Mouse (Mus musculus) heart, embryonic 14.5 days (tissue): Measurements from ENCODE around the gene Cog5. TPM values are rescaled to one million over a fixed set of nuclear protein-coding genes. Genes with fewer than 3 reads are reported as not detected.

Source experiments
- ATAC-seq: fragments of 200-750 bp; cut with Nextera tagmentation; 2 replicates; pipeline ENCODE4 v1.8.0; 2017; ENCODE audit warnings: low read depth, moderate TSS enrichment; ENCODE audit not compliant: insufficient number of reproducible peaks, insufficient read depth, low FRiP score
- H3K27ac ChIP-seq, 2 experiments: fragments of 200-500 bp in 1 of 2; fragments of 300-500 bp in 1 of 2; sonication (generic) in 1 of 2; replicated peaks in 1 of 2; 2 replicates each; pipeline ENCODE4 v1.5.1; 2012 to 2014; ENCODE audit warnings: low read depth in 2 of 2, low read length in 2 of 2, control low read depth in 1 of 2, mild to moderate bottlenecking in 1 of 2, mixed read lengths in 1 of 2; ENCODE audit not compliant: control insufficient read depth in 1 of 2, insufficient read depth in 1 of 2
- H3K27me3 ChIP-seq: fragments of 300-500 bp; sonication (generic); 2 replicates; pipeline ENCODE4 v1.6.1; 2014; ENCODE audit warnings: mild to moderate bottlenecking, low read length, control low read depth; ENCODE audit not compliant: control insufficient read depth, insufficient read depth
- H3K36me3 ChIP-seq: fragments of 300-500 bp; sonication (generic); 2 replicates; pipeline ENCODE4 v1.6.1; 2014; ENCODE audit warnings: mild to moderate bottlenecking, control low read depth, low read length, mixed read lengths; ENCODE audit not compliant: control insufficient read depth, insufficient read depth
- H3K4me1 ChIP-seq, 2 experiments: fragments of 200-500 bp in 1 of 2; fragments of 300-500 bp in 1 of 2; sonication (generic) in 1 of 2; 2 replicates each; pipeline ENCODE4 v1.6.1; 2012 to 2014; ENCODE audit warnings: low read length in 2 of 2, control low read depth in 1 of 2, mixed read lengths in 1 of 2; ENCODE audit not compliant: control insufficient read depth in 2 of 2, insufficient read depth in 2 of 2
- H3K4me2 ChIP-seq: fragments of 300-500 bp; sonication (generic); 2 replicates; pipeline ENCODE4 v1.6.1; 2014; ENCODE audit warnings: mild to moderate bottlenecking, low read length
- H3K4me3 ChIP-seq, 2 experiments: fragments of 200-500 bp in 1 of 2; fragments of 300-500 bp in 1 of 2; sonication (generic) in 1 of 2; 2 replicates each; pipeline ENCODE4 v1.5.1; 2012 to 2014; ENCODE audit warnings: low read length in 2 of 2, mild to moderate bottlenecking in 2 of 2, control low read depth in 1 of 2, low read depth in 1 of 2, moderate library complexity in 1 of 2; ENCODE audit not compliant: control insufficient read depth in 1 of 2, insufficient read depth in 1 of 2
- H3K9ac ChIP-seq: fragments of 300-500 bp; sonication (generic); 2 replicates; pipeline ENCODE4 v1.6.1; 2014; ENCODE audit warnings: mild to moderate bottlenecking, low read length
- H3K9me3 ChIP-seq: fragments of 300-500 bp; sonication (generic); 2 replicates; pipeline ENCODE4 v1.6.1; 2016; ENCODE audit warnings: low read length, control low read depth; ENCODE audit not compliant: control insufficient read depth
- WGBS: fragments of 180-500 bp; shearing (Covaris S2); extraction: QIAGEN DNeasy Blood & Tissue Kit; methylation state at CpG from one replicate; pipeline ENCODE4 v1.1.7; 2014; 5-methylcytosine and 5-hydroxymethylcytosine counted together
- polyA plus RNA-seq: library from polyadenylated mRNA; unstranded; fragments of >200 nt; fragmentation: Nextera tagmentation; extraction: Ambion mirVana; gene quantifications from 2 replicates; pipeline ENCODE4 v1.2.1, GENCODE M21; 2014

Gene Cog5
- polyA plus RNA-seq, 1 experiment from 2014 or later, result 38.0 TPM

- ATAC-seq, result no peak
- Histone ChIP-seq H3K4me1 (no peaks in the 10 kb centered on the region), H3K36me3 (peaks cover 83% of the 10 kb centered on the region), H3K9ac (no peak overlapping the region), H3K9me3 (no peaks in the 10 kb centered on the region), H3K4me2 (no peak overlapping the region), H3K4me3 (no peak overlapping the region), H3K27ac (no peak overlapping the region), H3K27me3 (no peaks in the 10 kb centered on the region)
- WGBS, result 66% methylated on average over 3 of the region's 3 CpGs
These were observed 12.5 kb downstream of the Cog5 start for GRCm38 (mm10) chr12:31667187-31667586.

GRCm38 (mm10) chr12:31686679-31687078 lies 32.0 kb downstream of the Cog5 start:
- 92% methylated on average over 3 of the region's 3 CpGs for WGBS
- no peak overlapping the region for H3K4me2 ChIP-seq
- no peaks in the 10 kb centered on the region for H3K9me3 ChIP-seq
- no peaks in the 10 kb centered on the region for H3K27me3 ChIP-seq
- no peak for ATAC-seq
- H3K4me1 ChIP-seq, result no peaks in the 10 kb centered on the region
- H3K9ac ChIP-seq, result no peak overlapping the region
- H3K4me3 ChIP-seq, result no peak overlapping the region
- H3K27ac ChIP-seq, result no peak overlapping the region
- H3K36me3 ChIP-seq, result peaks cover 25% of the 10 kb centered on the region

GRCm38 (mm10) chr12:31693278-31693677 lies 38.6 kb downstream of the Cog5 start:
- WGBS, result 74% methylated on average over 1 of the region's 1 CpGs
- H3K27me3 ChIP-seq, result no peaks in the 10 kb centered on the region

GRCm38 (mm10) chr12:31700623-31701347 lies 46.1 kb downstream of the Cog5 start:
- Histone ChIP-seq H3K9ac (0 out of 2 replicates have a peak overlapping the region, but pooled peaks have one; percentile 27), H3K36me3 (peaks cover 7% of the 10 kb centered on the region; the same call in 1 of the 2 replicates), H3K4me1 (peaks cover 0 to 2% of the 10 kb centered on the region in 2 experiments; a peak in 1 of 4 replicates), H3K9me3 (peaks cover 6% of the 10 kb centered on the region; the same call in 1 of the 2 replicates), H3K4me2 (no peak overlapping the region), H3K27me3 (no peaks in the 10 kb centered on the region), H3K27ac (peak overlapping the region; percentile 27 to 48; a peak in 3 of 4 replicates), H3K4me3 (no peak overlapping the region)
- 69% methylated on average over 5 of the region's 5 CpGs for WGBS
- no peak for ATAC-seq

More at GRCm38 (mm10) chr12:31693278-31693677, 38.6 kb downstream of the Cog5 start:
- Histone ChIP-seq H3K4me3 (no peak overlapping the region), H3K9ac (no peak overlapping the region), H3K27ac (no peak overlapping the region), H3K4me2 (no peak overlapping the region), H3K9me3 (peaks cover 6% of the 10 kb centered on the region; the same call in 1 of the 2 replicates), H3K4me1 (peaks cover 0 to 6% of the 10 kb centered on the region in 2 experiments; a peak in 2 of 4 replicates), H3K36me3 (peaks cover 7% of the 10 kb centered on the region; the same call in 1 of the 2 replicates)
- ATAC-seq, result no peak

GRCm38 (mm10) chr12:31701411-31701810 lies 46.7 kb downstream of the Cog5 start:
- peaks cover 0 to 2% of the 10 kb centered on the region in 2 experiments; a peak in 1 of 4 replicates for H3K4me1 ChIP-seq
- H3K36me3 ChIP-seq, result peaks cover 7% of the 10 kb centered on the region; the same call in 1 of the 2 replicates
- H3K4me3 ChIP-seq, result no peak overlapping the region
- no peaks in the 10 kb centered on the region for H3K27me3 ChIP-seq
- 76% methylated on average over 5 of the region's 5 CpGs for WGBS
- H3K9ac ChIP-seq, result 0 out of 2 replicates have a peak overlapping the region, but pooled peaks have one; percentile 27
- no peak overlapping the region for H3K4me2 ChIP-seq
- H3K27ac ChIP-seq, result peak overlapping the region in 1 of 2 experiments; percentile 48; a peak in 2 of 4 replicates
- H3K9me3 ChIP-seq, result peaks cover 6% of the 10 kb centered on the region; the same call in 1 of the 2 replicates
- ATAC-seq, result no peak

GRCm38 (mm10) chr12:31703904-31704303 lies 49.2 kb downstream of the Cog5 start:
- whole genome bisulfite sequencing, result 20% methylated on average over 6 of the region's 6 CpGs
- ATAC-seq, result peak; percentile 71; the same call in 1 of the 2 replicates
- Histone ChIP-seq H3K4me3 (no peak overlapping the region), H3K4me1 (peaks cover 0 to 2% of the 10 kb centered on the region in 2 experiments; a peak in 1 of 4 replicates), H3K4me2 (peak overlapping the region; percentile 48), H3K27me3 (no peaks in the 10 kb centered on the region), H3K27ac (peak overlapping the region; percentile 76 to 90), H3K9ac (no peak overlapping the region), H3K9me3 (no peaks in the 10 kb centered on the region), H3K36me3 (peaks cover 4% of the 10 kb centered on the region)

GRCm38 (mm10) chr12:31706168-31706567 lies 51.5 kb downstream of the Cog5 start:
- no peaks in the 10 kb centered on the region for H3K9me3 ChIP-seq
- peak overlapping the region; percentile 12; the same call in 1 of the 2 replicates for H3K9ac ChIP-seq
- no peaks in the 10 kb centered on the region for H3K27me3 ChIP-seq
- WGBS, result 16% methylated on average over 2 of the region's 2 CpGs
- H3K4me2 ChIP-seq, result no peak overlapping the region
- no peak for ATAC-seq
- peak overlapping the region; percentile 79 to 83 for H3K27ac ChIP-seq
- H3K36me3 ChIP-seq, result peaks cover 13% of the 10 kb centered on the region
- H3K4me1 ChIP-seq, result peaks cover 0 to 2% of the 10 kb centered on the region in 2 experiments; a peak in 1 of 4 replicates
- no peak overlapping the region for H3K4me3 ChIP-seq
